Mouse (Mus musculus): ENCODE results near the gene Fndc3b.

- no peak for TF ChIP-seq CTCF (IDR thresholded peaks at IDR 0.05; ENCODE audit: low read depth)
- TF ChIP-seq EP300 (IDR thresholded peaks at IDR 0.05; ENCODE audit: low read depth), result no peak
Measured at GRCm38 (mm10) chr3:27435096-27435620, 275.9 kb downstream of the Fndc3b start.
